Mouse (Mus musculus): Measurements from ENCODE around the gene Tnnt3.

Tnnt3 gene

DNA sequence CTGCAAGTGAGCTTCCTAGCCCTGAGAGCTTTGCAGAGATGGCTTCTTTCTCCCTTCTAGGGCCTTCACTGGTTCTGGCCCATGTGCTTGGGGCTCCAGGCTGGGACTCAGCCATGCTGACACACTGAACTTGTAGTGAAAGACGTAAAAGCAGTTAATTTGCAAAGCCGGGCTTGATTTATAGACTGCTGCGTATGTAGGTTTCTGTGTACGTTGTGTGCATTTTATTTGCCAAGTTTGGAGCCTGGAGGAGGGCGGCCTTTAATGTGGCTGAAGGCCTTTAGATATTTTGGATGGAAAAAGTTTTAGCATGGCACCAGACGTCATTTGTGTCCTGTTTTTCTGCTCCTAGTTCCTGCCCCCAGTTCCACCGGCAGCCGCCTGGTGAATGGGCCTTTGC lies 41.2 kb downstream of the Tnnt3 start:
- DNase-seq (ENCODE audit: low spot score in 2 of 2), result no peak

DNA sequence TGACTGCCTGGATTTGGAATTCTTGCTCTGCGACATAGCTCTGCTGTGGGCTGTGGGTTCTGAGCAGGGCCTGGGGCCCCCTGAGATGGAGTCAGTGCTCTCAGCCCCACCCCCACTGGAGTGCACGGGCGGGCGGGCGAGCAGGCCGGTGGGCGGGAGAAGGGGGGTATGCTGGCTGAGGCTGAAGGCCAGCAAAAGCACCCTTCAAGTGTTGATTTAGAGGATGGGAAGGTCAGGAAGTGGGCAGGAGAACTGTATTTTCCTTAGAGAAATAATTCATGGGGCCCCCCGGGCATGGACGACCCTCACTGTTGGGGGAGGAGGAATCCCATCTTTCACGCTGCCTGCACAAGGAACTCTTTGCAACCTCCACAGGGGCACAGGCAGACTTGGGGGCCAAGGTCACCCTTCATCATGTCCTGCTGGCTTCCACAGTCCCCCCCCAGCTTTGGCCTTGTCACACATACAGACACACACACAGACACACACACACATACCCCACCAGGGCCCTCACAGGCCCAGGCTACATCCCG lies 44.2 kb downstream of the Tnnt3 start:
- DNase-seq (ENCODE audit: low spot score in 2 of 2), result no peak

DNA sequence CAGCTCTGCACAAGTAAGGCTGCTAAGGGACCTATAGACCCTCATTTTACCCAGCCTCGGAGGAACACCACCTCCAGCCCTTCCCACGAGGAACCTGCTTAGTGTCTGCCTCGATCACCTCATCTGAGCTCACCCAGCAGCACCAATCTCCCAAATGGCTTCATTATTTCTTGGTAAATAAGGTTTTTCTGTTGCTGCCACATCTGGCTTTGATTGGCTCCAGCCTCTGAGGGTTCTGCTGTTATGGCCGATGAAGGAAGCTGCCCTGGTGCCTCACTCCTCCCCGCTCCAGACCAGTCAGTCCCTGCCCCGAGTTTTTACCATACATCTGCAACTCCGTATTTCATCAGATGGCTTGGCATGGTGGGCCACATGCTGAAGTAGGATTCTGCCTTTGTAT lies 47.3 kb downstream of the Tnnt3 start:
- no peak for DNase-seq (ENCODE audit: low spot score in 2 of 2)

DNA sequence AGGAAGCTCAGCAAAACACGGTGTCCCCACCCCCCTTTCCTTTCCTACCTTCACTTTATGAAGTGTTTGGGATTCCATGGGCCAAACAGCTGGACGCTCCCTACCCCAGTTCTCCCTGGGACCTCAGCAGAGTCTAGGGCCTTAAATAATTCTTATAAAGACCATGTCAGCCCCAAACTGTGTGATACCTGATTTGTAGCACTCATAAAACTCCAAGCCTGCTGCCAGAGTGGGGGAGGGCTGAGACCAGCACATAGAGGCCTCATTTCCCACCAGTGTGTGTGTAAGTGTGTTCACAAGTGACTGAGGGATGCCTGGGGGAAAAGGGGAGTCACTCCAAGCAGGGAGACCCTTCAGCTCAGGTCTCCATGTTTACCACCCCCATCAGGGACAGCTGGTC lies 49.2 kb downstream of the Tnnt3 start:
- DNase-seq (ENCODE audit: low spot score in 2 of 2), result no peak

DNA sequence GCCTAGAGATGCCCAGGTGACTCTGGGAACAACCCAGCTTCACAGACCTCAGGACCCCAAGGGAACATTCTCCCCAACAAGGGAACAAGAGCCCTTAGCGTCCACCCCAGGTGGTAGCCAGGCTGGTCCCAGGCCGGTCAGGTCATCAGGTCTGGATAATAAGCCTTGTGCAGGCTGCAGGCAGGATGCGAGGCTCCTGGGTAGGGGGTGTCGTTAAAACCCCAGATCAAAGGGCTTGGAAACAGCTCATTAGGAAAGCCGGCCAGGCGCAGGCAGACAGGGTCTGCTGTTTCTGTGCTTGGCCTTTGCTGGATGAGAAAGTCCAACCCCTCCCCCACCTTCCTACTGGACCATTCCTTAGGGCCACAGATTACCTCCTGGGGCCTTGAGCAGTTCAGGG lies 50.1 kb downstream of the Tnnt3 start:
- no peak for DNase-seq (ENCODE audit: low spot score in 2 of 2)

DNA sequence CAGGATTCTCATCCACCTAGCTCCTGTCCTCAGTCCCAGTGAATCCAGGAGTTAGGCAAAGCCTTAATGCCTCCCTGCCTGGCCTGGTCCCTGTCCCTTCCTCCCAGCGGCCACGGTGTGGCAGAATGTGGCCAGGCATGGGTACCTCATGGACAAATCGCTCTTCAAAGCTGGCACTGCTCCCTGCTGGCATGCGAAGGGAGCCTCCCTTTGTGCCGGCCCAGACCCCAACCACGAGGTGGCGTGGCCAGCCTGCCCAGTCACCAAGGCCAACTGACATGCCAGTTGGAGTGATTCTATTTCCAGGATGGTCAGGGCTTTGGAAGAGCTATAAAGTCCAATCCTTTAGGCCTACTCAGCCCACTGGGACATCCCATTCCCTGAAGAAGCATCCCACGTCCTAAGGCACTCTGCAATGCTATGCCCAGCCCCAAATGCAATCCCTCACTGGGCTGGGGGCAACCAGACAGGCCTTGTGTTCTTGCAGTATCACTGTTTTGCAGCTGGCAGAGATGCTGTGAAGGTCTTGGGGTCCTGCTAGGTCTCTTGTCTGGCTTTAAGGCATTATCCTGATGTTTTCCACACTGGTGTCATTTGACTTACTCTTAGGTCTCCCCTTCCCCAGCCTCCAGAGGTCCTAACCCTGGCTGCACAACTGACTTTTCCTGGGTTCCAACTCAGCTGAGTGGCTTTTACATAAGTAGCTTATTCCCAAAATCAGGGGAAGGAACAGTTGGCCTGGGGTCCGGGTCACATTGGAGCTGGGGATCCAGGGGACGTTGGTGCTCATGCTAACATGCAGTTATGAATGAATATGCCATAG lies 51.5 kb downstream of the Tnnt3 start:
- DNase-seq (ENCODE audit: low spot score in 2 of 2), result no peak

DNA sequence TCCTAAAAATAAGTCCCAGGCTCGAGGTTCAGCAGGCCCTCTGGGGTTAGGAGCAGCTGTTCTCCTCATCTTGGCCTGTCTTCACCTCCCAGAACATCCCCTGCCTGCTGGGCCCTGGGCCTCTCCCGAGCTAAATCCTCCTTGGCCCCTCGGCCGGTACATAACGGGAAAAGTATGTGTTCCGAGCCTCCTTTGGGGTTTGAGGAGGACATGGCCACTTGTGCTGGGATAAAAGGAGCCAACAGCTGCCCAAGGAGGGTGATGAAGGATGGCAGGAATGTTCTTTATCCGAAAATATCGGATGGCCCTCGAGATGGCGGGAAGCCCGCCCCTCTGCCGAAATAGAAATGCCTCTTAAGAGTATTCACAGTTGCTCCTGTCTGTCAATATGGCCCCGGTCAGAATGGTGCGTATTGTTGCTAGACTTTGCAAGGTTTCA lies 52.3 kb downstream of the Tnnt3 start:
- DNase-seq (ENCODE audit: low spot score in 2 of 2), result no peak

DNA sequence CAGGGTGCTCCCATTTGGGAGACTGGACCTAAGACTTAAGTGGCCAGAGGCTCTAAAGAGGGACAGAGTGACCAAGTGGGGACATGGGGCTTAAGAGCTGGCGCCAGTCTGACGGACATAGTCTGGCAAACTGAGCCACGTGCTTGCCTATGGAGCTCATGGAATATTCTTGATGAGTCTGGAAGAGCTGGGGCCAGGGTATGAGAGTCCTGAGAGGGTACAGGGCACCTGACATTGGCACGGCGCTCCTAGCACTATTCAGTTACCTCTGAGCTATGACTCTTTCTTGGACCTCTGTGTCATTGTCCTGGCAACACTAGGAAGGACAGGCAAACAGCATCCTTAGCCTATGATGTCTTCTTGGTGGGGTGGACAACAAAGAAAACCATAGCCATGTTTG lies 53.1 kb downstream of the Tnnt3 start:
- no peak for DNase-seq (ENCODE audit: low spot score in 2 of 2)

DNA sequence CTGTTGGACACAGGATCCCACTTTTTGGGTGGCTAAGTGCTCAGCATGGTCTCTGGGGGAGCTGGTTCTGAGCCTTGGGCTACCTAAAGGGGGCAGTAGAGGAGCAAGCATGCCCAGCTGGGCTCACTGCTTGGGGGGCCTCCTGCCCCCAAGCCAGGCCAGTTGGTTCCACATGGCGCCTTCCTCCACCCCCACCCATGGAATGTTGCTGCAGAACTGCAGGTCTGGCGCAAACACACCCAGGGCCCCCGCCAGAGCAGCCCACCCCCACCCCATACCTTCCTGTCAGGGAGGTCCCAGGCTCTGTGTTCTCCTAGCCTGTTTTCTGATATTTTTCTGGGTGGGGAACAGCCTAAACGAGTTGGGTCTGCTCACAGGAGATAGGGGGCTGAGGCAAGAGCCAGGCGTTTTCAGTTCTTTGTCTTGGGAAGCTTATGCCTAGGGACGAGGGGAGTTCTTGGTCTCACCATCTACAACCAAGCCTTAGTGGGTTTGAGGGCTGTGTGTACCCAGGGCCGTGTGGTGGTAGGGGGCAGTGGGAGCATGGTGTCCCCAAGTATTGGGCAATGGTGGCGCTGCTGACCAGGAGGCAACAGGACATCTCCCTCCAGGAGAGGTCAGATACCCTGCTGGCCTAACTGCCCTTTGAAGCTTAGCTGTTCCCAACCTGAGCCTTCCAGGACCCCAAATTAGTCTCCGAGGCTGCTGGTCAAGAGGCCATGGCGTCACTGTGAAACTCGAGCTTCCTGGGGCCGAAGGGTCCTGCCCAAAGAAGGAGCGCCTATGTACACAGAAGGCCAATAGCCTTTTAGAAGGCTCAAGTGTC lies 54.2 kb downstream of the Tnnt3 start:
- DNase-seq (ENCODE audit: low spot score in 2 of 2), result no peak

DNA sequence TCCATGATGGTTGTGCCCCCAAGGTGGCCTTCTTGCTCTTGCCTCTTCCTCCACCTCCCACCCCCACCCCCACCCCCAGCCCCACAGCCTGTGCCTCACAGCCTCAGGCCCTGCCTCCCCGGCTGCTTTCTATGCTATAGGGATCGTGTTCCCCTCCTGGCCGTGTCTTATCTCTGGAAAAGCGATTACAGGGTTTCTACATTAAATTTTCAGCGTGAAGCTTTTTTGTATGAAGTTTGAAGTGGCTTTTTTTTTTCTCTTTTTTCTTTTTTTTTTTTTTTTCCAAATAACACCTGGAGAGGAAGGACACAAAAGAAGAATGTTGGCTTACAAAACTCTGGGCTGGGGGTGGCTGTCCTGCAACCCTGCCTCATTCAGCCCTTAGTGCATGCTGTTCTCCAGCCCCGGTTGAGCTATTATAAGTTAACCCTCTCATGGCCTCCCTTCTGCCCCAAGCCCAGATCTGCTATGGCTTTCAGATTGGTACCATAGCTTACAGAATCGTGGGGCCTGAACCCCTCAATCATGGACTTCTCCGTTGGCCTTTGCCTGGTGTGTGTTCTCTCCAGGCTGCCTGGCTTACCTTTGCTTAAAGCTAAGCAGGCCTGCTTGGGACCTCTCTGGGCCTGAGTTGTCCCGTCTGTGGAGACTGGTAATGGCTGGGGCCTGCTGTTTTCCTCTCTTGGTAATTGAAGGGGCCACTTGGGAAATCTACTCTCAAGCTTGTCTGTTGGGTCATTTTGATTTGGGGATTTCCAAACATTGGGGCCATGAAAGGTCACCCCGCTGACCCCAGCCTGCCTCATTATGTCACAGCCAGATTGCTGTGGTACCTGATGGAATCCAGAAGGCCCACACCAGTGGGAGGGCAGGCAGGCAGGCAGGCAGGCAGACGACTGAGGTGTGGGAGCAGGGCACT lies 55.0 kb downstream of the Tnnt3 start:
- DNase-seq (ENCODE audit: low spot score in 2 of 2), result no peak

DNA sequence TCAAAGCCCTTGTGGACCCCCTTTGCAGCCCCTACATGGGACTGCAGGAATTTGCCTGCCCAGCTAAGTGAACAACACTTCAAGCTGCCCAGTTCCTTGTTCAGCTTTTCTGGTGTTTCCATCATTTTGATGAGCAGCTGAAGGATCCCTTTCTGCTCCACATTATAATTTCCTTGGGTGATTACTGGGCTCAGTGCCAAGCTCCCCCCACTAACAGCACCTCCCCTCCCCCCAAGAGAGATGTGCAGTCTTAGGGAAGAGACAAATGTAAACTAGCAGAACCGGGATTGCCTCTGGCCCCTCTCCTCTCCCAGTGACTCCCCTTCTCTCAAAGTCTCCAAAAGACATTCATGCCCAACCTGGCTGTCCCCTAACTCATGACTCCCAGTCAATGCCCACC lies 56.0 kb downstream of the Tnnt3 start:
- DNase-seq (ENCODE audit: low spot score in 2 of 2), result no peak

DNA sequence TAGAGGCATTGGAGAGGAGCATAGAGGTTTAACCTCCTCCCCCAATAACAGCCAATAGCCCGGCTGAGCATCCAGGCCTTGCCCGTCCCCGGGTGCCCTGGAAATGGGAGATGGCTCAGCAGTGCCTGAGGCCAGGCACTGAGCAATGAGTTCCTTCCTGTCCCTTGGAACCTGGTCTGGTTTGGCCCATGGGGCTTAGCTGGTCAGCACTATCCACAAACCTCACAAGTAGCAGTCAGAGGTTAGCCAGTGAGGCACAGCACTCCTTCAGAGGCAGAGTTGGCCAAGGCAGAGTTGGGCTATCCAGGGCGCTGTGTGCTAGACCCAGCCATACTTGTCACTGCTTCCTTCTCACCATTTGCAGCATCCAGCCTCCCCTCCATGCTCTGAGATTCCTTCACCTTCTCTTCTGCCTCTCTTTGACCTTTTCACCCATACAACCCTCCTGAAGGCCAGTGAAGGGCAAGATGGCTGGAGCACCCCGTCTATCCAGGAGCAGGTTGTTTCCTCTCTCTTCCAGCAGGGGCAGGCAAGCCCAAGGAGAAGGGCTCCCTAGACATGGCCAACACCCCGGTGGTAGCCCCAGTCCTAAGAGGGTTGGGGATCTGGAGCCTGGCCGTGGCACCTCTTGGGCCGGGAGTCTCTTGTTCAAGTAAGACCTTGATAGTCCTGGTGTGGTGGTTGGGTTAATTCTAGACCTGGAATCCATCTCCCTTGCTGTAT lies 56.9 kb downstream of the Tnnt3 start:
- no peak for DNase-seq (ENCODE audit: low spot score in 2 of 2)

DNA sequence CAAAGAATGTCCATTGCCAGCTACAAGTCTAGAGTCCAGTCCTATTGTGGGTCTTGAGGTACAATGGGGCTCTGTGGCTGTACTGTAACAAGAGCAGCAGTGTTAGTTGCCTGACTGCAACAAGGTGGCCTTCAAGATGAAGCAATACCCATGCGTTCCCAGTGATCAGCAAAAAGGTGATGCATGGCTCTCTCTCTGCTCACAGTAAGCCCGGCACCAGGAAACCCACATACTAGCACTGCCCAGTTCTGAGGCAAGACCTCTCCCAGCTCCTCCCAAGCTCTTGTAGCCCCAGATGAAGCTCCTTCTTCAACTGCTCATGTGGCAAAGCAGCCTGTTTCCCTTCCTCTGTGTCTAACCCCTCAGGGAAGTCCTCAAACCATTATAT lies 57.4 kb downstream of the Tnnt3 start:
- no peak for DNase-seq (ENCODE audit: low spot score in 2 of 2)

DNA sequence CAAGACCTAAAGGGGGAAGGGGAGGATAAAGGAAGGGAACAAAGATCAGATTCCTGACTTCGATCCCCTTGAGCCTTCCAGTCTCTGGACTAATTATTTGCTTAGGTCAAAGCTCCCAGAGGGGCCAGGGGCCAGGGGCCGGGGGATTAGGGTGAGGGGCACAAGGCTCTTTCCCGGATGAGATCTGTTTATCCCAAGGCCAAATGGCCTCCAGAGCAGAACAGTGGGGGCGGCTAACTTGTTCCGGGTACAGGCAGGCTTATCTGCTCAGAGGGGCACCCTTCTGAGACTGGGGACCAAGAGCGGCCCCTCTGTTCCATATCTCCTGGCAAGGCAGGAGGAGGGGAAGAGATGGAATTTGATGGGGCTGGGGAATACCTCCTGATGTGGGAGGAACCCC lies 59.1 kb downstream of the Tnnt3 start:
- no peak for DNase-seq (ENCODE audit: low spot score in 2 of 2)

DNA sequence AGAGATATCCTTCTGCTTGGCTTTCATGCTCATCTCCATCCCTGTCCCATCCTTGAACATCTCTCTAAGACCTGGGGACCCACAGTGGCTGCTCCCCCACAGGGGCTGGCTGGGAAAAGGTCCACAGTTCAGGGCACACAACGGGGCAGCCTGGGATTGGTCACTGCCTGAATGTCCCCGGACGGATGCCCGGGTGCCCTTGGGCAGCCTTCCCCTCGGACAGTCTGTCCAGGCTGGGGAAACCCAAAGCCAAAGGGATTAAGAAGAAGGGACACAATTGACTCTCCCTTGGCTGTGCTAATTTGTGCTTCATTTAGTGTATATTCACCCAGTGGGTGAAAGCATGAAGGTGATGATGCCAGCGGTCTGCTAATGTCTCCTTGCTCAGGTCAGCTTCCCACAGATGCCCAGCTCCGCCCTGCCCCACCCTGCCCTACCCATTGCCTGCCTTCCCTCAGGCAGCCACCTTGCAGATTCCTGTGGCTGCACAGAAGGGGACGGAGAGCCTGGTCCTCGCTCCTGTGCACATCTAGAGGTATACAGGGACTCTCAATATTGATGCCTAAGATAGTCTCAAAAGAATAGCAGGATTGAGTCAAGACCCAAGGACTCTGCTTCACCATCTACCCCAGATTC lies 60.0 kb downstream of the Tnnt3 start:
- DNase-seq (ENCODE audit: low spot score in 2 of 2), result no peak

DNA sequence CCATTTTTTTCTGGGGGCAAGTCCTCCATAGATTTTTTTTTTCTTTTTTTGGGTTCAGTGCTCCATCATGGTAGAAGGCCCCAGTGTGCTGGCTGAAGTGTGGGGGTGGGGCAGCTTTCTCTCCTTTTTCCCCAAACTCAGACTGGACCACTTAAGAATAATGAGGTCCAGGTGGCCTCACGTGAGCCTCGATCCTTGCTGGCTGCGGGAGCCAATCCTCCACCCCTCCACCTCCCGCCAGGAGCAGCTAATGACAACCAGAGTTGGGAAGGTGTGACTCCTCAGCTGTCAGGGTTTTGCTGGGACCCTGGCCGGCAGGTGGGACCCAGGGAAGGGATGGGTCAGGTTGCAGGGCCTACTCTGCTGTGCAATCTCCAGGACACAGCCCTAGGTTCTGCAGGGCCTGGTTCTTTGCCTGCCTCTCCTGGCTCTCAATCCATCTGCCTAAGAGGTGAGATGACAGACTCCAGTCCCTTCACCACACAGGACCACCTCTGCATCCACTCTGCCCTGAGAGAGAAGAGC lies 61.1 kb downstream of the Tnnt3 start:
- DNase-seq (ENCODE audit: low spot score in 2 of 2), result no peak

DNA sequence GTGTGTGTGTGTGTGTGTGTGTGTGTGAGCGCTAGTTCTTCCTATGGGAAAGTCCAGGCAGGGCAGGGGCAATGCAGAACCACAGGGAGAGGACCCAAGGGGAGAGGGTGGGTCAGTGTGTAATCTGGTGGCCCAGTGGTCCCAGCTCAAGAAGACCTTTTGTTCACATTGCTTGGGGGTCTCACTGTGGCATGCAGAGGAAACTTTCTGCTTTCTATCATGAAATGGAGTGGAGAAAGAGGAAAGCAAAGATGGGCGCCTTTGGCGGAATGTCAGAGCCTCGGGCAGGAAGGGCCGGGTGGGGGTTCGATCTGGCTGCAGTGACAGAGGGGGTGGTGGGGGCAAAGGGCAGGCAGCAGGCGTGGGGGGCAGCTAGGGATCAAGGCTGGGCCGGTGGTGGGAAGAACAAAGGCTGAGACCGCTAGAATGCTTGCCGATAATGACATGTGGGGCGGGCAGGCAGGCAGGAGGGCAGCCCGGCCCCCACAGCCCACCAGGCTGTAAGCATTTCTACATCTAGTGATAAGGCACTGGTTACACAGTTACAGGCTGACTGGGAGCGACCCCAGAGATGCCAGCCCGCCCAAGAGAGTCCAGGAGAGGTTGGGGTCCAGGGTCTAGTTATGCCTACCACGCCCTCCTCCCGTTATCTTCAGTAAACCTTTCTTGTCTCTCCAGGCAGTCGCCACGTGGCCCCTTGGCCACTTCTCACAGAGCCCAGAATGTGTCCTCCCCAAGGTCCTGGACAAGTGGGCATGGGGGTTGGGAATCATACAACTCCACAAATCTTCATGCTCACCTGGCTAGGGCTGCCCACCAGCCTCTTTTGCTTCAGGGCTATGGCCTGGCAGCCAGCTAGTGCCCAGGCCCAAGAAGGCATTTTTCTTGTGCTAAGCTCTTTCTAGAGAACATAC lies 62.6 kb downstream of the Tnnt3 start:
- no peak for DNase-seq (ENCODE audit: low spot score in 2 of 2)

DNA sequence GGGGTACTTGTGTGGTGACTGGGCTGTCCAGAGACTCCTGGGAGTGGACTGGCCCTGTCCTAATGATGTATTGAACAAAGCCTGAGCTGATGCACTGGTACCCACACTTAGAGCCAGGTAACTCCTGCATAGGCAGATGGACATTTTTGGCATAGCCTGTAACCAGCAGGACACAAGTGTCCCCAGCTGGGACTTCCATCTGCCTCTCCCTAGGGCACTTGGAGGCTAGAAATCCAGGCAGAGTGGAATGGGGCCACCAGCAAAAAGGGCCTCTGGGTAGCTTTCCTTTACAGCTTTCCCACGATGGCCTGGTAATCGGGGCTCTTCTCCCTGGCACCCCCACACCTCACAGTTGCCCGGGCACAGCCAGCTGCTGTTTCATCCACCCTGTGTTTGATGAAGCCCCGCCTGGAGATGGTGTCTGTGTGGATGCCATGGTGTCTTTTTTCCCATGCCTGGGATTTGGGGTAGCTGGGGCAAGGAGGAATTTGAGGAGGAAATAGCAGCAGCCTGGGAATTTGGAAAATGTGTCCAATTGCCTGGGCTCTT lies 63.3 kb downstream of the Tnnt3 start:
- no peak for DNase-seq (ENCODE audit: low spot score in 2 of 2)

DNA sequence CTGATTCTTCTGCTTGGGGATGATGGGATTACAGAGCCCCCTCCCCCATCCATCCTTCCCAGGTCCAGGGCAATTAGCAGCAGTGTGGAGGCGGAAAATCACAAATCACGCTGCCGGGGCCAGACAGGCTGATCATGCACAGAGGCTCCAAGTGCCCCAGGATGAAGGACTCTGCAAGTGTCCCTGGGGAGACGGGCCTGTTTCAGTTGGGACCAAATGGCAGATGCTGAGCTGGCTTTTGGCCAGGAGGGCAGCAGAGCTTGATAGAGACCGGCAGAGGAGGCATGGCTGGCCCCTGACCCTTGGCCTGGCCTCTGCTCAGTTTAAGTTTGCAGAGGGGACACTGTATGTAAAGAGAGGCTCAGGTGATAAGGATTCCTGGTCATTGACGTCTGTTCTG lies 64.5 kb downstream of the Tnnt3 start:
- no peak for DNase-seq (ENCODE audit: low spot score in 2 of 2)

All from frontal cortex, postnatal 25 days (tissue).